Mouse (Mus musculus): Measurements from ENCODE around the gene Bpgm.

Gene Bpgm

GRCm38 (mm10) chr6:34486071-34486626, 10.1 kb downstream of the Bpgm start:
- no peak for DNase-seq (ENCODE audit: low read depth)

GRCm38 (mm10) chr6:34493327-34494095, 17.5 kb downstream of the Bpgm start:
- no peak for DNase-seq (ENCODE audit: low read depth)

- no peak for DNase-seq (ENCODE audit: low read depth)
These were observed 19.1 kb downstream of the Bpgm start for GRCm38 (mm10) chr6:34495140-34495551.

- DNase-seq (ENCODE audit: low read depth): no peak
These were observed 22.1 kb downstream of the Bpgm start for GRCm38 (mm10) chr6:34497991-34498625.

- DNase-seq (ENCODE audit: low read depth): no peak
These were observed 26.3 kb downstream of the Bpgm start for GRCm38 (mm10) chr6:34502291-34502690.

GRCm38 (mm10) chr6:34505957-34506356, 29.9 kb downstream of the Bpgm start:
- no peak for DNase-seq (ENCODE audit: low read depth)

- DNase-seq (ENCODE audit: low read depth): no peak
These were observed 31.6 kb downstream of the Bpgm start for GRCm38 (mm10) chr6:34507581-34507980.

GRCm38 (mm10) chr6:34508016-34508415, 32.0 kb downstream of the Bpgm start:
- no peak for DNase-seq (ENCODE audit: low read depth)

- no peak for DNase-seq (ENCODE audit: low read depth)
These were observed 34.3 kb downstream of the Bpgm start for GRCm38 (mm10) chr6:34510277-34510676.

GRCm38 (mm10) chr6:34511410-34511809, 35.4 kb downstream of the Bpgm start:
- peak; percentile 36 for DNase-seq (ENCODE audit: low read depth)

GRCm38 (mm10) chr6:34512741-34513140, 36.7 kb downstream of the Bpgm start:
- no peak for DNase-seq (ENCODE audit: low read depth)

- DNase-seq (ENCODE audit: low read depth): no peak
These were observed 38.6 kb downstream of the Bpgm start for GRCm38 (mm10) chr6:34514655-34515054.

GRCm38 (mm10) chr6:34515098-34515782, 39.2 kb downstream of the Bpgm start:
- DNase-seq (ENCODE audit: low read depth): no peak

- DNase-seq (ENCODE audit: low read depth): no peak
These were observed 39.7 kb downstream of the Bpgm start for GRCm38 (mm10) chr6:34515783-34516099.

GRCm38 (mm10) chr6:34517750-34518149, 41.7 kb downstream of the Bpgm start:
- DNase-seq (ENCODE audit: low read depth): no peak

- no peak for DNase-seq (ENCODE audit: low read depth)
These were observed 43.1 kb downstream of the Bpgm start for GRCm38 (mm10) chr6:34519087-34519486.

GRCm38 (mm10) chr6:34520491-34520890, 44.5 kb downstream of the Bpgm start:
- DNase-seq (ENCODE audit: low read depth): no peak

GRCm38 (mm10) chr6:34520912-34521311, 44.9 kb downstream of the Bpgm start:
- no peak for DNase-seq (ENCODE audit: low read depth)

GRCm38 (mm10) chr6:34523476-34523875, 47.5 kb downstream of the Bpgm start:
- DNase-seq (ENCODE audit: low read depth): no peak

GRCm38 (mm10) chr6:34525499-34525924, 49.5 kb downstream of the Bpgm start:
- no peak for DNase-seq (ENCODE audit: low read depth)

- DNase-seq (ENCODE audit: low read depth): no peak
These were observed 49.9 kb downstream of the Bpgm start for GRCm38 (mm10) chr6:34525927-34526326.

- DNase-seq (ENCODE audit: low read depth): no peak
These were observed 50.4 kb downstream of the Bpgm start for GRCm38 (mm10) chr6:34526389-34526788.

- no peak for DNase-seq (ENCODE audit: low read depth)
These were observed 52.1 kb downstream of the Bpgm start for GRCm38 (mm10) chr6:34528131-34528530.

All from induced T-regulatory cell, adult 2 months (primary cell).